ENCODE assay signal across 8 mouse cellular contexts in the genomic region with DNA sequence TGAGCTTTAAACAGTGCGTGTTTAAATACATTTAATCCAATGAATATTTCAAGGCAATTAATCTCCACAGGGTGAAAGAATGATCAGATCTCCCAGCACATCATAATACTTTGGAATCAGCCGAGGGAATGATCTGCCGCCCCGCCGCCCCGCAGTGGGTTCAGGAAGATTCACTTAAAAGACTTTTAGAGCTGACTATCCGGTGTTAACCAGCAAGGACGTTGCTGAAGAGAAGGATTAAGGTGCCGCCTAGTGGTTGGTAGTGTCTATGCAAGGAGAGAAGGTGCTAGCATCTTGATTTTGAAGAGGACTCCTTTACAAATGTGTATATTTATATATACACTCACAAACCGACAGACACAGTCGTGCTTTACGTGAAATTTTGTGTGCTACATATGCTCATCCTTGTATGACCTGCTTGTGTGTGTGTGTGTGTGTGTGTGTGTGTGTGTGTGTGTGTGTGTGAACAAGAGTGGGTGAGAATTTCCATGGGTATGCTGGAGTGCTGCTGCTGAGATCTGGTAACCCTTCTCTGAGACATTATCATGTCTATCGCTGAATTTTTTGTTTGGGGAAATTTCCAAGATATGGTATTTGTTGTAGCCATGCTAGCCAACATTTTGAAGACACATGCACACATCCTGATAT. TPM values are rescaled to one million over a fixed set of nuclear protein-coding genes. Genes with fewer than 3 reads are reported as not detected.
A peak's percentile ranks its signal among the peaks of the same experiment; 100 is the strongest.
DNase-seq lines count a peak whose midpoint lies in the region; ATAC-seq lines count a peak whose summit lies in the region.

No protein-coding gene starts in this region.

- H3K4me2 ChIP-seq in hindbrain, embryonic 11.5 days (replicated peaks; ENCODE audit: low read depth, low read length), result no peak overlapping the region
- peak overlapping the region; percentile 41 for H3K4me2 ChIP-seq in lung, embryonic 16.5 days (ENCODE audit: low read depth, low read length)

- H3K9me3 ChIP-seq in hindbrain, embryonic 11.5 days (ENCODE audit: control insufficient read depth, low read length), result no peaks in the 10 kb centered on the region
- H3K9me3 ChIP-seq in lung, embryonic 16.5 days (ENCODE audit: control insufficient read depth, low read length), result no peaks in the 10 kb centered on the region

- H3K9ac ChIP-seq in hindbrain, embryonic 11.5 days (ENCODE audit: low read depth, low read length), result no peak overlapping the region
- peak overlapping the region; percentile 34; the same call in 1 of the 2 replicates for H3K9ac ChIP-seq in lung, embryonic 16.5 days (ENCODE audit: low read length)

- no peaks in the 10 kb centered on the region for H3K4me1 ChIP-seq in hindbrain, embryonic 11.5 days (replicated peaks; ENCODE audit: control insufficient read depth, insufficient read depth, low read length)
- H3K4me1 ChIP-seq in lung, embryonic 16.5 days (replicated peaks; ENCODE audit: control insufficient read depth, insufficient read depth, low read length), result peaks cover 5% of the 10 kb centered on the region; the same call in 1 of the 2 replicates

- no peaks in the 10 kb centered on the region for H3K36me3 ChIP-seq in hindbrain, embryonic 11.5 days (ENCODE audit: control insufficient read depth, insufficient read depth, low read length)
- no peaks in the 10 kb centered on the region for H3K36me3 ChIP-seq in lung, embryonic 16.5 days (ENCODE audit: control insufficient read depth, insufficient read depth, low read length)

- no peak overlapping the region for H3K27ac ChIP-seq in hindbrain, embryonic 11.5 days (ENCODE audit: low read depth, low read length)
- H3K27ac ChIP-seq in lung, embryonic 16.5 days (ENCODE audit: low read length), result no peak overlapping the region

- no peak overlapping the region for H3K4me3 ChIP-seq in hindbrain, embryonic 11.5 days (ENCODE audit: low read depth, low read length)
- H3K4me3 ChIP-seq in lung, embryonic 16.5 days (ENCODE audit: low read length), result no peak overlapping the region

- H3K27me3 ChIP-seq in hindbrain, embryonic 11.5 days (ENCODE audit: control insufficient read depth, insufficient read depth, low read length), result no peaks in the 10 kb centered on the region
- H3K27me3 ChIP-seq in lung, embryonic 16.5 days (ENCODE audit: control insufficient read depth, insufficient read depth, low read depth, low read length), result no peaks in the 10 kb centered on the region

- DNase-seq in MN1 (ENCODE audit: low spot score), result peak; percentile 64
- DNase-seq in cerebellum, adult 8-10 months, result peak; percentile 56
- DNase-seq in frontal cortex, adult 2 months (ENCODE audit: extremely low spot score in 1 of 2, low spot score in 1 of 2), result peak; percentile 53 to 90
- DNase-seq in hindbrain, embryonic 11.5 days (ENCODE audit: low spot score), result peak; percentile 80
- DNase-seq in layer of hippocampus, adult 9-11 months, result peak; percentile 56
- peak; percentile 48 for DNase-seq in ovary, postnatal 36 days (ENCODE audit: low spot score)
- peak; percentile 15 for DNase-seq in urinary bladder, postnatal 10 days (ENCODE audit: low spot score)

- WGBS in hindbrain, embryonic 11.5 days, result 9% methylated on average over 13 of the region's 13 CpGs
- WGBS in lung, embryonic 16.5 days, result 4% methylated on average over 13 of the region's 13 CpGs

- no peak for ATAC-seq in hindbrain, embryonic 11.5 days (ENCODE audit: low FRiP score)
- peak; percentile 79 for ATAC-seq in lung, embryonic 16.5 days (ENCODE audit: low read depth)

RNA-seq across cellular contexts. Expression of a gene that starts 24.7 kb away (rescaled TPM):
- 62.6 and 67.1 TPM in 2 replicates for polyA plus RNA-seq in frontal cortex, adult 2 months (2012; rRNA removed)
- 169 and 201 TPM in 2 replicates for polyA plus RNA-seq in hindbrain, embryonic 11.5 days (2014; fragmentation: Nextera tagmentation; extraction: Ambion mirVana)
- 158 and 169 TPM in 2 replicates for polyA plus RNA-seq in lung, embryonic 16.5 days (2015; fragmentation: Nextera tagmentation; extraction: Ambion mirVana)

RNA-seq across cellular contexts. Expression of a gene that starts 52.9 kb away (rescaled TPM):
- polyA plus RNA-seq in frontal cortex, adult 2 months (2012; rRNA removed), result 0.21 TPM in 1 of 2 replicates, not detected in the other
- polyA plus RNA-seq in hindbrain, embryonic 11.5 days (2014; fragmentation: Nextera tagmentation; extraction: Ambion mirVana), result 0.78 and 1.3 TPM in 2 replicates
- 1.5 and 2.2 TPM in 2 replicates for polyA plus RNA-seq in lung, embryonic 16.5 days (2015; fragmentation: Nextera tagmentation; extraction: Ambion mirVana)

Comparison
In these comparisons a context has a peak if more than half of its experiments do, and no peak if none do; other contexts are left out.
1. DNase-seq: peak in every context shown above with its lines; median percentile 80 in hindbrain, embryonic 11.5 days; 72 in frontal cortex, adult 2 months; 64 in MN1; 56 in cerebellum, adult 8-10 months; 56 in layer of hippocampus, adult 9-11 months; 48 in ovary, postnatal 36 days; 15 in urinary bladder, postnatal 10 days.